Mouse (Mus musculus) ES-E14 (cell line): ENCODE results near the gene Itgax. TPM values are rescaled to one million over a fixed set of nuclear protein-coding genes. Genes with fewer than 3 reads are reported as not detected.

Source experiments
- DNase-seq: peaks from one replicate; pipeline ENCODE4 v3.0.0-alpha.2; 2013; ENCODE audit warnings: low read depth, low spot score
- H3K27ac ChIP-seq: 2 replicates; pipeline ENCODE4 v1.5.1; 2012; ENCODE audit warnings: low read depth, mild to moderate bottlenecking, low read length, moderate library complexity, mixed read lengths; ENCODE audit not compliant: poor library complexity, insufficient read depth, severe bottlenecking
- H3K36me3 ChIP-seq: 2 replicates; pipeline ENCODE4 v1.6.1; 2012; ENCODE audit warnings: mild to moderate bottlenecking, low read length, moderate library complexity, mixed read lengths; ENCODE audit not compliant: control insufficient read depth, poor library complexity, insufficient read depth, severe bottlenecking
- H3K4me1 ChIP-seq, 2 experiments: fragments of 150-350 bp in 1 of 2; sonication (generic) in 1 of 2; 2 replicates each; pipeline ENCODE4 v1.6.1; 2012; ENCODE audit warnings: low read length in 2 of 2, mild to moderate bottlenecking in 1 of 2, mixed read lengths in 1 of 2; ENCODE audit not compliant: control insufficient read depth in 2 of 2, insufficient read depth in 2 of 2, poor library complexity in 1 of 2
- H3K4me3 ChIP-seq, 2 experiments: fragments of 150-350 bp in 1 of 2; sonication (generic) in 1 of 2; 2 replicates each; pipeline ENCODE4 v1.5.1; 2012; ENCODE audit warnings: low read length in 2 of 2, low read depth in 1 of 2, mild to moderate bottlenecking in 1 of 2, mixed read lengths in 1 of 2; ENCODE audit not compliant: insufficient read depth in 1 of 2, poor library complexity in 1 of 2, severe bottlenecking in 1 of 2
- H3K9ac ChIP-seq: 2 replicates; pipeline ENCODE4 v1.6.1; 2012; ENCODE audit warnings: low read depth, mild to moderate bottlenecking, low read length, mixed read lengths; ENCODE audit not compliant: poor library complexity, insufficient read depth, severe bottlenecking
- H3K9me3 ChIP-seq: fragments of 150-350 bp; sonication (generic); 2 replicates; pipeline ENCODE4 v1.6.1; 2012; ENCODE audit warnings: low read depth, mild to moderate bottlenecking, low read length; ENCODE audit not compliant: control insufficient read depth, insufficient read depth
- CHD2 ChIP-seq: IDR thresholded peaks from 2 replicates; pipeline ENCODE4 v1.6.1; 2014; ENCODE audit warnings: mild to moderate bottlenecking, low read depth, low read length, inconsistent platforms
- HCFC1 ChIP-seq: IDR thresholded peaks from 2 replicates; pipeline ENCODE4 v1.6.1; 2012; ENCODE audit warnings: low read length, inconsistent platforms, borderline replicate concordance; ENCODE audit not compliant: insufficient read depth
- MAFK ChIP-seq: IDR thresholded peaks from 2 replicates; pipeline ENCODE4 v1.6.1; 2014; ENCODE audit warnings: mild to moderate bottlenecking, low read depth, low read length, inconsistent platforms; ENCODE audit not compliant: insufficient read depth
- ZC3H11A ChIP-seq: IDR thresholded peaks from 2 replicates; pipeline ENCODE4 v1.6.1; 2012; ENCODE audit warnings: low read depth, mild to moderate bottlenecking, inconsistent platforms, low read length, borderline replicate concordance
- ZNF384 ChIP-seq: IDR thresholded peaks from 2 replicates; pipeline ENCODE4 v1.6.1; 2012; ENCODE audit warnings: low read depth, low read length, inconsistent platforms
- in situ Hi-C, 2 experiments: fragments of 600-800 bp; cut with MboI; formaldehyde crosslinking; loops; one replicate each; pipeline ENCODE4 v1.15.1; 2025; ENCODE audit warnings: low sequenced_read_pairs in 2 of 2, inconsistent platforms in 1 of 2; ENCODE audit not compliant: unreplicated experiment in 2 of 2
- total RNA-seq: library from RNA; depleted of rRNA; stranded (reverse); fragments of 300-350 nt; gene quantifications from 2 replicates; pipeline ENCODE4 v1.2.3, GENCODE M21; 2012

The Itgax gene
- total RNA-seq, 1 experiment, result not detected

GRCm38 (mm10) chr7:128132148-128132547, 2.8 kb downstream of the Itgax start:
- Histone ChIP-seq H3K36me3 (no peaks in the 10 kb centered on the region), H3K27ac (no peak overlapping the region), H3K4me3 (no peak overlapping the region), H3K9ac (no peak overlapping the region), H3K4me1 (no peaks in the 10 kb centered on the region), H3K9me3 (no peaks in the 10 kb centered on the region)
- in situ Hi-C loops, result no loop called here
- DNase-seq, result no peak
- TF ChIP-seq HCFC1, result no peak
- no peak for TF ChIP-seq MAFK
- no peak for TF ChIP-seq ZNF384
- no peak for TF ChIP-seq ZC3H11A
- no peak for TF ChIP-seq CHD2

- Histone ChIP-seq H3K9me3 (no peaks in the 10 kb centered on the region), H3K4me1 (no peaks in the 10 kb centered on the region), H3K4me3 (no peak overlapping the region), H3K9ac (no peak overlapping the region), H3K36me3 (no peaks in the 10 kb centered on the region), H3K27ac (no peak overlapping the region)
- in situ Hi-C loops, result no loop called here
- TF ChIP-seq ZNF384 (no peak), CHD2 (no peak), MAFK (no peak), ZC3H11A (no peak), HCFC1 (no peak)
- no peak for DNase-seq
Observed at GRCm38 (mm10) chr7:128133596-128133995, 4.2 kb downstream of the Itgax start.

DNA sequence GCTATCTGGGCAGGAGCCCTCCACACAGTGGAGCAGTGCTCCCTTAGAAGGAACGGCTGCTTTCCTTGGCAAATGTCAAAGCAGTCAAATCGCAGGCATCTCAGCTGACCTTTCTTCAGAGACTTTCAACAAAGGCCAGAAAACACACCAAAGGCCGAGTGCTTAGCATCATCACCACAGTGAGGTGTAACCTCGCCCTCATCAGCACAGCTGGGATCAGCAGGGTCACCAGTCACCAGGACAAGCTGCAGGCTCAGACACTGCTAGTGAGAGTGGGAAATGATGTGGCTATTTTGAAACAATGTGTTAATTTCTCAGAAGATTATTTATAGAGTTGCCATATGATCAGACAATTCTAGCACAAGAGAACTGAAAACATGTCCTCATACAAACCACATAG, 7.6 kb downstream of the Itgax start:
- Histone ChIP-seq H3K9me3 (no peaks in the 10 kb centered on the region), H3K9ac (no peak overlapping the region), H3K4me3 (no peak overlapping the region), H3K27ac (no peak overlapping the region), H3K36me3 (no peaks in the 10 kb centered on the region), H3K4me1 (no peaks in the 10 kb centered on the region)
- in situ Hi-C loops, result no loop called here
- TF ChIP-seq CHD2 (no peak), MAFK (no peak), ZNF384 (no peak), ZC3H11A (no peak), HCFC1 (no peak)
- DNase-seq, result no peak

DNA sequence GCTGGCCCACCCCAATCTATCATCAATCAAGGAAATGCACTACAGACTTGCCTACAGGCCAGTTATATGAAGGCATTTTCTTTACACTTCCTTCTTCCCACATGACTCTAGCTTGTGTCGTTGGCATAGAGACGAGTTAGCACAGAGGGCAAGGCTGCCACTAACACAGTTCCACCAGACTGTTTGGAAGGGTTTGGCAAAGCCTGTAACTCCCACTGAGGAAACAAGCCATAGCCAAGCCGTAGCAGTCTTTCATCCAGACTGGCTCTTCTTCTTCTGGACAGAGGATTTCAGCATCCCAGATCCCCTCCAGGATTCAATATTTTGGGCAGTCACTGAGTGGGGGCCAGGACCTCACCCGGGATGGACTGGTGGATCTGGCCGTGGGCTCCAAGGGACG, 10.3 kb downstream of the Itgax start:
- Histone ChIP-seq H3K4me3 (no peak overlapping the region), H3K27ac (no peak overlapping the region), H3K36me3 (no peaks in the 10 kb centered on the region), H3K9me3 (no peaks in the 10 kb centered on the region), H3K4me1 (no peaks in the 10 kb centered on the region), H3K9ac (no peak overlapping the region)
- TF ChIP-seq CHD2, result no peak
- TF ChIP-seq HCFC1, result no peak
- no peak for TF ChIP-seq ZNF384
- no peak for DNase-seq
- in situ Hi-C loops, result no loop called here

- in situ Hi-C loops, result no loop called here
- no peak for TF ChIP-seq MAFK
- no peak for TF ChIP-seq ZNF384
- no peak for TF ChIP-seq ZC3H11A
- no peak for TF ChIP-seq HCFC1
- TF ChIP-seq CHD2, result no peak
Observed at GRCm38 (mm10) chr7:128150970-128151369, 21.6 kb downstream of the Itgax start.

More at GRCm38 (mm10) chr7:128150970-128151369, 21.6 kb downstream of the Itgax start:
- no peak overlapping the region for H3K9ac ChIP-seq
- H3K4me3 ChIP-seq, result no peak overlapping the region
- no peaks in the 10 kb centered on the region for H3K9me3 ChIP-seq
- no peaks in the 10 kb centered on the region for H3K4me1 ChIP-seq
- no peak overlapping the region for H3K27ac ChIP-seq
- no peaks in the 10 kb centered on the region for H3K36me3 ChIP-seq
- DNase-seq, result no peak
